Mouse (Mus musculus) lung, adult 2 months (tissue): ENCODE measurements at regions not wholly inside any gene's neighbourhood (a gene's known extent, or its start where the extent isn't known, plus 50 kb on each side); places are given as distances from the start of the nearest gene placed in this dataset.

Source experiments
- CTCF ChIP-seq: fragments of 200-500 bp; IDR thresholded peaks from 2 replicates; pipeline ENCODE4 v1.5.1; 2011; ENCODE audit warnings: mild to moderate bottlenecking, low read length, control low read depth; ENCODE audit not compliant: insufficient read depth
- POLR2A ChIP-seq: fragments of 200-500 bp; IDR thresholded peaks from 2 replicates; pipeline ENCODE4 v1.6.1; 2011; ENCODE audit warnings: low read depth, mild to moderate bottlenecking, control low read depth, low read length, borderline replicate concordance; ENCODE audit errors: extremely low read depth

DNA sequence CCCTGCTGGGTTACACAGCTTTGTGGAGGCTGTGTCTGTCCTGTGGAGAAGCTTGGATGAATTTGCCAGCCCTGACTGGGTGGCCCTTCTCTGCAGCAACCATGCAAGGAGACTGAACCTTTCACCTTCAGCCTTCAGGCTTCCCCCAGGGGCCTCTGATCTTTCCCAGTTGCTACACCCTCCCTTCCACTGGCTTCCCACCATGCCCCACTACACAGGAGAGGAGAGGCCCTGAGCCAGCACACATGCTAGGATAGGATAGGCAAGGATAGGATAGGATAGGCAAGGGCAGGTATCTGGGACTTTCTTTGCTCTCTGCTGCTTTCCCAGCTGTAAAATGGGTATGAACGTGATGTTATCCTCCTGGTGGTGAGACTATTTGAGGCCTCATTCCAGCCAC is 114.7 kb upstream of the Smim23 start:
- TF ChIP-seq CTCF (no peak), POLR2A (no peak)
